Mouse (Mus musculus) thymus, adult 2 months (tissue): ENCODE results near the gene Gemin8.

ENCODE experiments used
- CTCF ChIP-seq: fragments of 200-500 bp; IDR thresholded peaks from 2 replicates; pipeline ENCODE4 v1.5.1; 2012; ENCODE audit warnings: mild to moderate bottlenecking, control low read depth, low read length, moderate library complexity, borderline replicate concordance; ENCODE audit not compliant: control insufficient read depth, poor library complexity, insufficient read depth; ENCODE audit errors: extremely low read depth
- POLR2A ChIP-seq: fragments of 200-500 bp; IDR thresholded peaks from 2 replicates; pipeline ENCODE4 v1.6.1; 2012; ENCODE audit warnings: mild to moderate bottlenecking, low read length, control low read depth, moderate library complexity; ENCODE audit not compliant: control insufficient read depth, poor library complexity, insufficient read depth; ENCODE audit errors: extremely low read depth

- TF ChIP-seq POLR2A = no peak
- TF ChIP-seq CTCF = no peak
Measured at GRCm38 (mm10) chrX:166147158-166147846, 23.0 kb upstream of the Gemin8 start.
